Mouse (Mus musculus) kidney, adult 10 weeks (tissue): ENCODE data around the gene Tmigd3. TPM values are rescaled to one million over a fixed set of nuclear protein-coding genes. Genes with fewer than 3 reads are reported as not detected.

Experiments used
- polyA plus RNA-seq: library from polyadenylated mRNA; stranded (reverse); fragments of 350-450 nt; fragmentation: Illumina TruSeq; extraction: RNeasy Lipid Tissue Mini Kit (QIAGEN cat#74804); gene quantifications from one replicate; pipeline ENCODE4 v1.2.3, GENCODE M21; 2014; ENCODE audit warnings: low read depth, low replicate concordance

Gene Tmigd3
- polyA plus RNA-seq = not detected

GRCm38 (mm10) chr3:105870558-105870957 lies at the start of gene Tmigd3, which contains the start of gene Adora3:
Gene Tmigd3 (plus strand): TSS chr3:105870903.
Gene Adora3 (plus strand): TSS chr3:105870858.

GRCm38 (mm10) chr3:105932240-105933071 lies 61.8 kb downstream of the Tmigd3 start, which contains the start of gene I830077J02Rik:
Gene I830077J02Rik (minus strand): TSS chr3:105932664.

GRCm38 (mm10) chr3:105958974-105959580 lies 88.4 kb downstream of the Tmigd3 start, which contains the start of gene Wdr77:
Gene Wdr77 (plus strand): TSS chr3:105959369.

GRCm38 (mm10) chr3:105959999-105960398 lies 89.3 kb downstream of the Tmigd3 start, which contains the start of gene Atp5f1:
Gene Atp5f1 (minus strand): TSS chr3:105960099.

GRCm38 (mm10) chr3:105973411-105973810 lies 102.7 kb downstream of the Tmigd3 start, which contains the start of gene Ovgp1:
Gene Ovgp1 (plus strand): TSS chr3:105973711.

Other genes starting within 250 kb of the Tmigd3 start
- gene Ddx20, start 183.3 kb upstream of the Tmigd3 start, polyA plus RNA-seq = 23.7 TPM
- 0.40 TPM for gene Inka2, start 166.3 kb upstream of the Tmigd3 start, polyA plus RNA-seq
- gene Rap1a, start 69.6 kb upstream of the Tmigd3 start, polyA plus RNA-seq = 370 TPM
- gene Adora3, start within 50 bp of the Tmigd3 start, polyA plus RNA-seq = not detected
- 0.69 TPM for gene I830077J02Rik, start 61.8 kb downstream of the Tmigd3 start, polyA plus RNA-seq
- gene Wdr77, start 88.5 kb downstream of the Tmigd3 start, polyA plus RNA-seq = 32.4 TPM
- gene Atp5f1, start 89.2 kb downstream of the Tmigd3 start, polyA plus RNA-seq = 1,836 TPM
- gene Ovgp1, start 102.8 kb downstream of the Tmigd3 start, polyA plus RNA-seq = 1.6 TPM
- not detected for gene Pifo, start 143.7 kb downstream of the Tmigd3 start, polyA plus RNA-seq
- not detected for gene Chil5, start 161.9 kb downstream of the Tmigd3 start, polyA plus RNA-seq
- gene Chia1, start 242.3 kb downstream of the Tmigd3 start, polyA plus RNA-seq = not detected